Mouse (Mus musculus) 416B (cell line): ENCODE measurements at regions not wholly inside any gene's neighbourhood (a gene's known extent, or its start where the extent isn't known, plus 50 kb on each side); places are given as distances from the start of the nearest gene placed in this dataset.

Source experiments
- DNase-seq: peaks from one replicate; pipeline ENCODE4 v3.0.0; 2011; ENCODE audit warnings: low read depth

DNA sequence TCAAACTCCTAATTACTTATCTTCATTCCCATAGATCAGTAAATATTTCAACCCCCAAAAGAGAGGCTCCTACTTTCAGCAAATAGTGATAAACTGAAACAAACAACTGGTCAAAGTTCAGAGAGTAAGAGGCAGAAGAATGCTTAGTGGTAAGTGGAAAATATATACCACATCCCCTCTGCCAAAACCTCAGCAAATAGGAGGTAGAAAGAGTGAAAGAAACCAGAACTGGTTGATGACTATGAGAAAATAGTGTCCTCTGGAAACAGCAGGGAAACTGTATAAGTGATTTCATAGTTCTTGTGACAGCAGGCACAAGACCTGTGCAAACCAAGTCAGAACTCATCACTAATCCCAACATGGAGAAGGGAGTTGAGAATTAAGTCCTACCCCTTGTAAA, 980.8 kb upstream of the Cited2 start:
- DNase-seq = peak; percentile 74

DNA sequence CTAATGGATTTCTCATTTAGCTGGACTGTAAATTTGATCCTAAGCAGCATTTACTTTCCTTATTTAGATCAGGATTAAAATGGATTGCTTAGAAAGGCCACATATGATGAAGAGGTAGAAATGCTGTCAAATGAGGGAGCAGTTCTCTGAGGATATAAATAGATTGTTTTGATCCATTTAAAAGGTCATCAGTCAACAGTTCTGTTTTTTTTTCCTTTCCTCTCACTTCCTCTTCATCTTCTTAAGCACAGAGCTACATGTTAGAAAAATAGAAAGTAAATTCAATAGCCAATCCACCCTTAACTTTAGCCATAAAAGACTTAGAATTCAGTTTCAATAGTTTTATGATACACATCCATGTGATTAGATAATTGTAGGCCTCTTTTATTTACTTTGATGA, 971.5 kb upstream of the Cited2 start:
- no peak for DNase-seq

DNA sequence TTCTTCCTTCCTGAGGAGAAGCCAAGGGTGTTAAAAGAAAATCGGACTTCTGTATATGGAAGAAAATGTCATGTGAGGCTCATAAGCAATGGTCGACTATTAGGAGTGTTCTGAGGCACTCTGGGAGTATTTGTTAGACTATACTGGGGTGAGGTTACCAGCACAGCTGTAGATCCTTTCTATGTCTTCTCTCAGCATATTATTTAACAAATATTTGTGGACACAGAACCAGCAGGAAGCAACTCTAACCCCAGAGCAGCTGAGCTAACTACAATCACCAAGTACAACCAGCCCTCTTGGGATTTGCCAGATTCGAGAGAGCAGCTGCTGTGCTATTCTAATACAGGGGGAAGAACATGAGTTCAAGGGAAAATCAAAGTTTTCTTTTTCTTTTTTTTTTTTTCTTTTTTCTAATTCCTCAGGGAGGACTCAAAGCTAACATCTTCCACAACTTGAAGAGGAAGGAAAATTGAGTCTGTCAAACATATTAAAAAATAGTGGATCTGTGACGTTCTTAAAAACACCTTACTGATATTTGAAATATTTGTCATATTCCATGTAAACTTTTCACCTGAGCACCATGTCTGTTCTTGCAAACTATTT, 933.3 kb upstream of the Cited2 start:
- DNase-seq = no peak

DNA sequence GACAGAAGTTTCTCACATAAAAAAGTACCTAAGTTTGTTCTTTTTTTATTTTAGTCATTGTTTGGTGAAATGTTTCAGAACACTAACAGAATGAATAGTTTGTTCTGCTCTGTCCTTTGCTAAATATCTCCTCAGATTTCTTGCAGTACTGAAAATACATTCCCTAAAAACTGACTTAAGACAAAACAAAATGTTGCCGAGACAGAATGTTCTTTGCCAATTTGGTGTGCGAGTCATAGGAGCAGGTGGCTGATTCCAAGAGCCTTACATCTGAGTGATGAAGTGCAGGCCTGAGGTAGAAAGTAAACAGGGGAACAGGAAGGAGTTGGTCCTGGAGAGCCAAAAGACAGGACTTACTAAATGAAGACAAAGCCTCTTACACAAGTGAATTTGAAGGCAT, 919.0 kb upstream of the Cited2 start:
- no peak for DNase-seq

DNA sequence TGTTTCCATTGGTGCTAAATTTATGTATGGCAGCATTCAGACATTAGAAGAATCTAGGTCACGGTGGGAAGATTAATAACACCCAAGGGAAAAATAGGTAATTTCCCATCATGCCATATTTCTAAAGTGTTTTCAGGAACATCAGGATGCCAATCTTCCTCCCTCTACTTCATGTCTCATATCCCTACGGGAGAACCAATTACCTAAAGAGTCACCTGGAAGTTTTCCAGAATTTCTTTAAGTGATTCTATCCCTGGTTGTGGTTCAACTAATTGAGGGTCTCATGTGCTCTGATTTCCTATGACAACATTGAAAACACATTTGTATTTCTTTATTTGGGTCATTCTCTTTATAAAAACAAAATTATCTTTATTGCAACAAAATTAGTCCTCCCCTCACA, 912.3 kb upstream of the Cited2 start:
- DNase-seq = no peak

DNA sequence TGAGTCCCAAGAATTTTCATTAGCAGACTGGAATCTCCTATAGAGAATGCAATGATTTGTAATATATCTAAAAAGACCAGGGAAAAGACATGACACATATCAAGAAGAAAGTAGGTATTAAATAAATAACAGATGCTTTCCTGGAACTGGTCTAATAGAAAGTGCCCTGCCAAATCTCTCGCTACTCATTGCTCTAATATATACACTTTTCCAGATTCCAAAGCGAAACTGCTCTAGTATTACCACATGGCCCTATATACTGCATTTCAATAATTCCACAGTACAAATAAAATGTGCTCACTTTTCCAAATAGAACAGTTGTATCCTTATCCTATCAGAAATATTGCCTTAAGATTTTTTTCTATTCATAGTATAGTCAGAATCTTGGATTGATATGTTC, 909.0 kb upstream of the Cited2 start:
- no peak for DNase-seq

DNA sequence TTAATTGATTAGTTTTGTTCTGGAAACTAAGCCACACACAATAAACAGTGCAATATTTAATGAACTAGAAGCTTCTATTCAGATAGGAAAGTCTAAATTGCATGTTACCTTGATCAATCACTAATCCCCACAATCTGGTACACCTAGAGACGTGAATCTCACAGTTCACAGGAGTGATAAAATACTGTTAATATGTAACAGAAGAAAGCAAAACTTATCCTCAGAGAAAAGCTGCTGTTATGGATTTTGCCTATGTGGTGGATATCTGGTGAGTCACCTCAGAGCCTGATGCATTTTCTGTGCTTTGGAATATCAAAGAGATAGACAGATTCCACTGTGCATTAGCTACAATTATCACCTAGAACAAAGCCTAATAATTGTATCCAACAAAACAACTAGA, 861.5 kb upstream of the Cited2 start:
- DNase-seq = no peak

DNA sequence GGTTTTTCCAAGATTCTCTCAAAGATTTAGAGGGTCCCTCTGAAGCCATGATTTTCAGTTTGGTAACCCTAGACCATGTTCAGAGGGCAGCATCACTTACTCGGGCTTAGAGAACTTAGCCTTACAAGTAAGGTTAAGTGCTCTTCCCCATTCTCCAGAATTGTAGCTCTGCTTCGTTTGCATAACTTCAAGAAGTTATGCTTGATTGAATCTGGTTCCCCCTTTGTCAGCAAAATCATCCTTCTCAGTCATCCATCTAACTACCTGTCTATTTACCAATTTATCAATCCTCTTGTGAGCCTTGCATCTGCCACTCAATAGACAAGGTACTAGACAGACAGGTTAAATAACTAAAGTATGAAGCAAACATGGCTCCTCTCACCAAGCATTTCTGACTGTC, 856.1 kb upstream of the Cited2 start:
- no peak for DNase-seq

DNA sequence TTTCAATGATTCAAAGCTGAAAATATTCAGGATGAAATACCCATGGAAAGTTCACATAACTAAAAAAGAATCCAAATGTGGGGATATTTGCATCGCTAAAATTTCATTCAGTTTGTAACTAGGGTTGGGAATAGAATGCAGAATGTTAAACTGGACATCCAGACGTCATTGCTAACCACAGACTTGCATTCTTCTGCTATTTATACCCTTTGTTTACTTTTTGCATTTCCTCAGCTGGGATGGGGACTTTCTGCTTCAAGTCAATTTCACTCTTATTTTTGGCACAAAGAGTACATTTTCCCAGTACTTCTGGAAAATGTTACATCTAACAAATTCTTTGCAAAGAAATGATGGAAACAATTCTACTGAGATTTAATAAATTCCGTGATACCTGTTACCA, 848.9 kb upstream of the Cited2 start:
- peak; percentile 10 for DNase-seq

DNA sequence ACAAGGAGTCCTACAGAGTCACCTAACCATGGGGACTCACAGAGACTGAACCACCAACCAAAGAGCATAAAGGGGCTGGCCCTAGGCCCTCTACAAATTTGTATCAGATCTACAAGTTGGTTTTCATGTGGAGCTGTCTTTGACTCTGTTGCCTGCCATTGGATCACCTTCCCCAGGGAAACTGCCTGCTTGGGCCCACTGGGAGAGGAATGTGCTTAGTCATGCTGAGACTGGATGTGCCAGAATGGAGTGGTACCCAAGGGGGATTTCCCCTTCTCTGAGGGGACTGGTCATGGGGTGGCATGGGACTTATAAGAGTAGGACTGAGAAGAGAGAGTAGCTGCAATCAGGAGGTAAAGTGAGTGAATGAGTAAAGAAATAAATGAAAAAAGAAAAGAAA, 844.8 kb upstream of the Cited2 start:
- DNase-seq = no peak

DNA sequence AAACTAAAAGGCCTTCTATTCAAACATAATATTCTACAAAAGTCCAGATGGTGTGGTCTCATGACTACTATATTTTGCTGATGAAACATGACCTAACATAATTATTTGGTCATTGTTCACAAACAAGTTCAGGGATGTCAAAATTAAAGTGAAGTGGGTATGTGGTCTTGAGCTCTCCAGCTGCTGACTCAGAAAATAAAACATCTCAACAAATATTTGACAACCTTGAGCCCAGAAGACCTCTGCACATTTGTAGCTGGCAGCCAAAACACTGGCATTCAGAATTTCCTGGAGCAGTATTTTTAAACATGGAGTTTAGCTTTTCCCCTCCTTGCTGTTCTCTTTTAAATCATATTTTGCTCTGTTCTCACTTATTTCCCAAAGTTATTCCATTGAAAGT, 829.7 kb upstream of the Cited2 start:
- DNase-seq = no peak

DNA sequence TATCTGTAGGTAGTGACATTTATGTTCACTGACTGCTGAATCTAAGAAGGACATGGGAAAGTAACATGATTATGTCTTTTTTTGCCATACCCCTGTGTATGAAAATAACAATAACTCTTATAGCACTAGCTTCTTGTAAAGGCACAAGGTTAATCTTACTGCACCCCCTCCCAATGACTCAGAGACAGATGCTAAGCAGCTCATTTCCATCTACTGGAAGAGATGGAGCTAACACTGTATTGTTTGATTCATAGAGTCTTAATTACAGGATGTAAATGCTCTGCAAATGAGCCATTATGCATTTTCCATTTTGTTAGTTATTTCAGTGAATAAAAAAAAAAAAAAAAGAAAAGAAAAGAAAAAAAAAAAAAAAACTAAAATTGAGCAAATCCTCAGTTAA, 827.7 kb upstream of the Cited2 start:
- no peak for DNase-seq

DNA sequence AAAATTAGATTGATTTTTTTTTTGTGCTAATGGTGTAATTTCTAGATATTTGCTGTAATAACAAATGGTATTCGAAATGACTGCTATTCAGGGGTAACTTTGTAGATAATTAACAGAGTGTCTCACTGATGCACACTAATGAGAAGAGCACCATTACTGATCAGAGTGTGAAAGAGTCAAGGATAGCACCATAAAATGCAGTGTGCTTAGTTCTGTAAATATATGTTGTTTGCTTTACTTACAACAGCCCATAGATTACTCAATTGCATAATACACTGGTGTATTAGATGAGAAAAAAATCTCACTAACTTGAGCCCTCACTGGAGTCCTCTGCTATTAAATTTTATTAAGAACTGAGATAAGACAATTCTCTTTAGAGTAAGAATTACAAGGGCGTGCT, 800.1 kb upstream of the Cited2 start:
- no peak for DNase-seq

DNA sequence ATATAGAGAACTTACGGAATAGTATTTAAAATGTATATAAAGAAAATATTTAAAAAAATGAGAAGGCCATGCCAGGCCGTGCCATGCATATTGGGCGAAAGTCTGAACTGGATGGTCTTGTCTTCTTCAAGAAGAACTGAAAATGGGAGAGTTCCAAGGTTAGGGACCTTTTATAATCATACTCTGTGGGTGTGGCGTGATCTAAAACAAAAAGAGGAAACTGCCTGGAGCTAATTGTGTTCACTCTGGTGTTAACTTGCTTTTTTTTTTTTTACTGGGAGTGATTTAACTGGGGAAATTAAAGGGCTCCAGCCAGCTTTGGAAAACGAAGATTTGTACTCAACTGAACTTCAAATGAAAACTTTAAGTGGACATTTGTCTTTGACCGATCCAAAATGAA, 799.2 kb upstream of the Cited2 start:
- no peak for DNase-seq

DNA sequence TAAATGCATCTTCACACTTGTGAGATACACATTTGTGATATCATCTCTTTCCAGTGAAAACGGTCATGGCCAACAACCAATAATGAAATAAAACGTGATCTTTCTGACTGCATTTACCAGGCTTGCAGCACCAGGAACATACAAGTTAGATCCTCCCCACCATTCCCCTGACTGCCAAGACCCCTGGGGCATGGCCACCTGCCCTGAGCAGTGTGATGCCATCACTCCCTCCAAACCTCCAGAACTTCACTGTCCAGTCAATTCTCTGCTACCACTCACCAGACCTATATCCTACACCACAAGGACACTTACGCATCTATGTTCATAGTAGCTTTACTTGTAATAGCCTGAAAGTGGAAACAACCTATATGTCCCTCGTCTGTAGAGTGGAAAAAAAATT, 785.3 kb upstream of the Cited2 start:
- DNase-seq = no peak

DNA sequence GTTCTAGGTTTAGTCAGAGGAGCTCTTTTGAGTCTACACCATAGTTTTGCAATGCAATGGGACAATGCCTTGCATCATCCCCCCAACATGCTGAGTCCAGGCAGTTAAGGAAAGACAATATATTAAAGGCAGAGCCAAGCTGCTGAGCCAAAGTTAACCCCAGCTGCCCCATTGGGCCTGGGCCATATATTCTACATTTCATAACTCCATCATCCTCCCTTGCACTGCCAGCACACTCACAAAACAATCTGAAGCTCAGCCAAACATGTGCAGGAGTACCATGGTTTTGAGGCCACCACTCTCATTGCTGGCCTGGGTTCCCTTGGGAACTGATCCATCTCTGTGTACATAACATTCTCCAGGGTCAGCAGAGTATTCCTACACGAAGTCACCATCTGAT, 771.4 kb upstream of the Cited2 start:
- no peak for DNase-seq

DNA sequence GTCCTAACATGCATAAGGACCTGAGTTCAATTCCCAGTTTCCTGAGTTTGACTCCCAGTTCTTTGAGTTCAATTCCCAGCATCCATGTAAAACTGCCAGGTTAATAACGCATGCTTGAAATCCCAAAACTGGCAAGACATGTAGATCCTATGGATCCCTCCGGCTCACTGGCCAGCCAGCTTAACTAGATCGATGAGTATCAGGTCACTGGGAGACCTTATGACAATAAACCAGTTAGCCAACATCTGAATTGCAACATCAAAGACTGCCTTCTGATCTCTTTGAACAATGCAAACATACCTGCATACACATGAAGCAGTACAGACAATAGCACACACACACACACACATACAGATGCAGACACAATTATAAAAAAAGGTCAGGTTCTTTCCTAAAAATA, 762.0 kb upstream of the Cited2 start:
- DNase-seq = no peak

DNA sequence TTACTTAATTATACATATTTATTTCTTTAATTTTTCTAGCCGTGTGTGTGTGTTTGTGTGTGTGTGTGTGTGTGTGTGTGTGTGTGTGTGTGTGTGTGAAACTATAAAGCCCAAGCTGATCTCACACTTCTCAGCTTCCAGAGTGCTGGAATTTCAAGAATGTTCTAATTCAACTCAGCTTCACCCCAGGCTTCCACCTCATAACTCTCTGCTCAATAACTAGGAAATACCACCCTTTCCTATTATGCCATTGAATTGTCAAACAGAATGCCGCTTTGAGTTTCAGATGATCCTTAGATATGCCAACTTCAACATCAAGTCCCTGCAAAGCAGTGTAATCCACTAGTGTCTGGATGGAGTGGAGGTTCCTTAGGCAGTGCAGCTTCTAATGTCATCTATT, 760.6 kb upstream of the Cited2 start:
- no peak for DNase-seq

DNA sequence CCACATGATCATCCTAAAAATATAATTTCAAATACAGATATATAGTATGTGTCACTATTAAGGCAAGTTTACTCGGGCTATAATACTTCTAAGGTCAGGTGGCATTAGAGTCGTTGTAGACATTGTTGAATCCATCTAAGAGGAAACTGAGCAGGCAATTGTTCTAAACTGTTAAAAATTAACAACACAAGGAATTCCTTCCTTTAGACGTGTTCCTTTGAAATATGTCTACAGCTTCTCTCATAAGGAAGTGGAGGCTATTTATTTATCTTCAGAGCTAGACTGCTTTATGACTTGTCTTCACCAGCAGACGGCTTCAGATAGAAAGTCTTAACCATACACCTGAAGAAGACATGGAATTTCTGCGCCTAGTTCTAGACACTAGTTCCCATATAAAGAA, 744.2 kb upstream of the Cited2 start:
- no peak for DNase-seq

DNA sequence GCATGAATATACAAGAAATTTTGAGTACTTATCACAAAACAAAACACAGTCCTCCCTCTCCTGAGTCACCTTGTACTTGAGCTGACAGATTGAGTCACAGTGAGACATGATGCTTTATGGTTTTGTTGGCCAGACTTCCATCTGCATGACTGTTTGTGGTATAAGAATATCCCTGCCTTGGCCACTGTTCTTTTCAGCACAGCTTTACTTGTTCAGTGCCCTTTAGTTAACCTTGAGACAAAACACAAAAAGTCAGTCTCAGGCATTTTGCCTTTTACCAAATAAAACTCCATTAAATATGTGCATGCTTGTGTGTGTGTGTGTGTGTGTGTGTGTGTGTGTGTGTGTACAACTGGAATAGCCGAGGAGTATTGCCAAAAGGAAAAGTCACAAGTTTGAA, 732.8 kb upstream of the Cited2 start:
- DNase-seq = peak; percentile 81

DNA sequence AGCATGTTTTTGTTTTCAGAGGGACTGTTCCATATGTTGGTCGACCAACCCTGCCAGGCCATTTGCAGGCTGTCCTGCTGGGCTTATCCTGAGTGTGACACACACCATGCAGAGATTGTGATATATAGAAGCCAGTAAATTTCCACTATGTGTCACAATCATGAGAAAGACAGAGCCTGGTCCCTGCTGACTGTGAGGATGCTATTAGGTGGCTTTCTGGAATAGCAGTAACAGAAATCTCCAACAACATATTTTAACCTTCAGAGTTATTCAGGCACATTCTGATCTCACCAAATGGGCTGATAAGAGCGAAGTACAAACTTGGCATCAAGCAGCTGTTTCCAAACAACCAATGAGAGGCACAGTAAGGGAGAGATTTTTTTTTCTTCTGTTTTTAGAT, 729.2 kb upstream of the Cited2 start:
- peak; percentile 13 for DNase-seq

DNA sequence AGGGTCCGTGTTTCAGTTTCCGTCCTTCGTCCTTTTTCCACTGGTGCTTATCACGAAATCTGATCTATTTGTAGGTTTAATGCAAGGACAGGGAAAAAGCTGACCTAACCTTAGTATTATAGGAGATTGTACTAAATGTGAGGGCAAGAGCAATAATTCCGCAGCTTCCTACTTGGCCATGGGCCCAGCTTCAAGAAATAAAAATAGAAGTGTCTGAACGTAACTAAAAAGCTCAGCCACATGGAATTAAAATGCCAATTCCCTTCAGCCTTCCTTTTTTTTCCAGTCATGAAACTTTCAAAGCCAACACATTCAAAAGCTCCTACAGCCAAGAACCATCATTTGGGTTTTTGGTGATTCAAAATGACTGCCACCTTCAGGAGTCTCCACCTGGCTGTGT, 728.5 kb upstream of the Cited2 start:
- DNase-seq = no peak

DNA sequence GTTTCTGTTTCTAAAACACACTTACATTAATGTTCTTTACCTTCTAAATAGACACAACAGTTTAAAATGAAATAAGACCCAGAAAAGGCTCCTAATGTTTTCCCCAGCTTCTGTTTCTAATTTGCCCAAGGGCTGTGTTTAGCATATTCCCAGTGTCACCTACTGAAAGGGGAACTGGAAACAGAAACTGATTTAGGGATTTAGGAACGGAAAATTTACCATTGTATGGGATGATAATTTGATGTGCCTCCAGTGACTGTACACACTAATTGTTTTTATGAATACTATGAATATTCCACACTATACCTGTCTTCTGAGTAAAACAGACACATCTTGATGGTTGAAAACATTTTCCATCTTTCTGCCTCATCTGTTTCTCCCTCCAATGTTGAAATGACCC, 728.0 kb upstream of the Cited2 start:
- no peak for DNase-seq

DNA sequence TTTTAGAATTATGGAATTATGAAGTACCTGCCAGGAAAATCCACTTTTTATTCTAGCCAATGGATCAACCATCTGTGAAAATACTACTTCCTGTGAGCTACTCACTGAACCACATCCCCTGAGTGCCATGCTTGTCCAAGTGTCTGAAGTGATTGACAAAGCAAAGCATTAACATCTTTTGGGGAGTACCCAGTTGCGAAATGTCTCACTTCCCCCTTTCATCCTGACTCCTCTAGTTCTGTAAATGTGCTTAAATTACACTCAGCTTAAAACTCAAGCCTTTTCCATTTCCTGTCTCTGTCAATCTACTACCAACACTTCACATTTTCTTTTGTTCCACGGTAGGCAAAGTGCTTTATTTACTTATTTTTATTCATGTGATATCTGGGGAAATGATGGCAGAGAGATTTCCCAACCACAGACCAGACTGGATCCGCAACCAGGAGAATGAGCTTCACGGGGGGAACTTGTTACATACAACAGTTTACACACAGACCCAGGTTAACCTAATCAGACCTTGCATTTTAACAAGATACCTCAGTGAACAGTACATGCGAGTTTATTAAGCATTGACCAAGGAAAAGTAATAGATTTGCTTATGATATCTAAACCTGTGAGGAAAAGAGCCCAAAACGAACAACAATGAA, 726.1 kb upstream of the Cited2 start:
- DNase-seq = peak; percentile 93

DNA sequence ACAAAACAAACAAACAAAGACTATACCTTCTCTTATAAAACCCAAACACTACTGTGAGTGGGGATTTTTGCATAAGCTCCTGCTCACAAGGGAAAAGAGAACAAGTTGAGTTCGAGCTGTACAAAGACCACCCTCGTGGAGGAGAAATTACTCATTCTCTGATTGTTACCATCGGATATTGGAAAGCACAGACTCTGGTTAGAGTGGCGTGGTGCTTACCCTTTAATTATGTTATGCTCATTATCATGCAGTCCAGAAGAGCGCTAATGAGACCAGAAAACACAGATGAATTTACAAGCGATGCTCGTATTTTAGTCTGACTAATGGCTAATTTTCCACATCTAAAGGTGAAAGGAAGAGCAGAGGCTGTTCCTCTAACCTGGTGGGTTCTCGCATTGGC, 721.7 kb upstream of the Cited2 start:
- DNase-seq = no peak
